Mouse (Mus musculus) limb, embryonic 14.5 days (tissue): ENCODE results near the gene Coq8a. TPM values are rescaled to one million over a fixed set of nuclear protein-coding genes. Genes with fewer than 3 reads are reported as not detected.

Experiments used
- ATAC-seq: fragments of 200-750 bp; cut with Nextera tagmentation; 2 replicates; pipeline ENCODE4 v1.8.0; 2017; ENCODE audit warnings: low read depth, moderate number of reproducible peaks, moderate TSS enrichment; ENCODE audit not compliant: low FRiP score
- DNase-seq: peaks from one replicate; pipeline ENCODE4 v3.0.0-alpha.2; 2015; ENCODE audit warnings: low spot score
- H3K27ac ChIP-seq: fragments of 300-500 bp; sonication (generic); replicated peaks from 2 replicates; pipeline ENCODE4 v1.5.1; 2014; ENCODE audit warnings: low read depth, mild to moderate bottlenecking, low read length, moderate library complexity, mixed read lengths
- H3K27me3 ChIP-seq: fragments of 300-500 bp; sonication (generic); 2 replicates; pipeline ENCODE4 v1.6.1; 2014; ENCODE audit warnings: low read length, mixed read lengths; ENCODE audit not compliant: control insufficient read depth, insufficient read depth
- H3K36me3 ChIP-seq: fragments of 300-500 bp; sonication (generic); 2 replicates; pipeline ENCODE4 v1.6.1; 2014; ENCODE audit warnings: mild to moderate bottlenecking, low read length, moderate library complexity, mixed read lengths; ENCODE audit not compliant: control insufficient read depth, insufficient read depth
- H3K4me1 ChIP-seq: fragments of 300-500 bp; sonication (generic); 2 replicates; pipeline ENCODE4 v1.6.1; 2014; ENCODE audit warnings: antibody characterized with exemption, low read length, mixed read lengths; ENCODE audit not compliant: control insufficient read depth, insufficient read depth
- H3K4me2 ChIP-seq: fragments of 300-500 bp; sonication (generic); replicated peaks from 2 replicates; pipeline ENCODE4 v1.6.1; 2014; ENCODE audit warnings: low read depth, mild to moderate bottlenecking, low read length, moderate library complexity; ENCODE audit not compliant: severe bottlenecking
- H3K4me3 ChIP-seq: fragments of 300-500 bp; sonication (generic); replicated peaks from 2 replicates; pipeline ENCODE4 v1.5.1; 2014; ENCODE audit warnings: low read length
- H3K9ac ChIP-seq: fragments of 300-500 bp; sonication (generic); 2 replicates; pipeline ENCODE4 v1.6.1; 2014; ENCODE audit warnings: mild to moderate bottlenecking, low read depth, low read length, moderate library complexity; ENCODE audit not compliant: severe bottlenecking
- H3K9me3 ChIP-seq: fragments of 300-500 bp; sonication (generic); 2 replicates; pipeline ENCODE4 v1.6.1; 2016; ENCODE audit warnings: low read length; ENCODE audit not compliant: control insufficient read depth
- POLR2A ChIP-seq: fragments of 200-500 bp; IDR thresholded peaks from 2 replicates; pipeline ENCODE4 v1.8.0; 2012; ENCODE audit warnings: inconsistent platforms, mild to moderate bottlenecking, moderate library complexity, borderline replicate concordance; ENCODE audit not compliant: insufficient read depth, insufficient read length; ENCODE audit errors: extremely low read depth
- WGBS: fragments of 180-500 bp; shearing (Covaris S2); extraction: QIAGEN DNeasy Blood & Tissue Kit; methylation state at CpG from one replicate; pipeline ENCODE4 v1.1.7; 2014; 5-methylcytosine and 5-hydroxymethylcytosine counted together
- polyA plus RNA-seq, 2 experiments: library from polyadenylated mRNA; depleted of rRNA in 1 of 2; stranded (reverse) in 1 of 2; unstranded in 1 of 2; fragments of >200 nt; fragmentation: Nextera tagmentation in 1 of 2; extraction: Ambion mirVana in 1 of 2; gene quantifications; 2 replicates each; pipeline versions ENCODE4 v1.2.1 to v1.2.3; 2012 to 2014

Coq8a gene
- polyA plus RNA-seq, 2 experiments: 6.3 to 8.1 TPM

DNA sequence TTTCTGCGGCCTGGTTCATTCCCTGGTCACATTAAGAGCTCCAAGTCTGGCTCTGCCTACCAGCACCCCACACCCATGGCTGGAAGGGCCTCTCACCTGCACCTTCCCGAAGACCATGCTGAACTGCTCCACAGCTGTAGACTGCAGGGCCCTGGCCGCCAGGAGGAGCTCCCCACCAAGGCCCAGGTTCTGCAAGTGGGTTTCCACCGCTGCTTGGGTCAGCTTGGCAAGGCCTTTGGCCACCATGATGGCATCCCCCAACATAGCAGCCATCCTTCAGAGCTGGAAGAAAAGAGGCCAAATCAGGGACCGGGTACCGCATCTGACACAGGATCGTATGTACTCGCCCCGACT is 17.5 kb downstream of the Coq8a start:
- Histone ChIP-seq H3K4me3 (no peak overlapping the region), H3K27ac (no peak overlapping the region), H3K9ac (no peak overlapping the region), H3K27me3 (no peaks in the 10 kb centered on the region), H3K4me2 (no peak overlapping the region), H3K4me1 (0 out of 2 replicates have a peak, but pooled peaks cover 3% of the 10 kb centered on the region), H3K9me3 (no peaks in the 10 kb centered on the region), H3K36me3 (no peaks in the 10 kb centered on the region)
- 90% methylated on average over 9 of the region's 9 CpGs for WGBS
- no peak for TF ChIP-seq POLR2A
- ATAC-seq (no peak), DNase-seq (no peak)

DNA sequence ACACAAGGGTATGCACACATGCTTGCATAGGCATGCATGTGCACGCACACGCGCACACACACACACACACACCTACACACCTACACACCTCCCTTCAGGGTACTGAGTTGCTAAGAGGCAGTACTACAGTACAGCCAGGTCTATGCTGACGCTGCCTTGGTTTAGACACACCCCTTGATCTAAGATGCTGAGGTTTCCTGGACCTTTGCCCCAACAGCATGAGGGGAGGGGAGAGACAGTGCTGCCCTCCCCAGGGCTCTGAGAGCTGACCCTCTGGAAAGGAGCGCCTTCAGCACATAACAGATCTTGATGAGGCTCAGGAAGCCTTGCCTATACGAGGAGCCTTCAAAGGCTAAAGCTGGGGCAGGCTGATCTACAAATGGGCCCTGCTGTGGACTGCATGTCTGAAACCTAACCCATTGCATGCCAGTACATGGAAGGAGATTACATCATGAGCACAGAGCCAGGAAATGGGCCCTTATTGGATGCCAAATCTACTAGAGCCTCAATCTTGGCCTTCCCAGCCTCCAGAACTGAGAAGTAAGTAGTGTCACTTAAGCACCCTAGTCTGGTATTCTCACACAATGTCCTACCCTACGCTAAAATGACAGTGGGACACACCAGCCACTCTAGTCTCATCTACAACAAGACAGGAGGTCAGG is 18.0 kb downstream of the Coq8a start:
- Histone ChIP-seq H3K4me3 (no peak overlapping the region), H3K27ac (no peak overlapping the region)
- DNase-seq: no peak

DNA sequence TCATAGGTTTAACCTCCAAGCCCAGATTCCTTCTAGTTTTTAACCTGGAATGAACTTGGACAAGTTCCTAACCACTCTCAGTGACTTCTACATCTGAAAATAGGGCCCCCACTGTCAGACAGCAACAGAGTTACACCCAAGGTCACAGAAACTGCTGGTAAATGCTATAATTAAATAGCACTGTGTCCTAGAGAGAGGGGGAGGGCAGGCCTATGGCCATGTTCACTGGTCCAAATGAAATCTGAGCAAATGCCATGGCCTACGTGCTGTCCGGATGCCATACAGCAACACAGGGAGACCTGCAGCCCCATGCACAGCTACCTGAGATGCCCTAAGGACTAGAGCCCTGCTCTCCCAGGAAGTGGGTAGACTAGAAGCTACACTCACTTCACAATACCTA is 19.6 kb downstream of the Coq8a start:
- Histone ChIP-seq H3K9me3 (no peaks in the 10 kb centered on the region), H3K4me1 (0 out of 2 replicates have a peak, but pooled peaks cover 1% of the 10 kb centered on the region), H3K9ac (no peak overlapping the region), H3K27ac (no peak overlapping the region), H3K4me3 (no peak overlapping the region), H3K4me2 (no peak overlapping the region), H3K36me3 (no peaks in the 10 kb centered on the region), H3K27me3 (no peaks in the 10 kb centered on the region)
- no peak for TF ChIP-seq POLR2A
- no peak for ATAC-seq
- DNase-seq: no peak
- 66% methylated on average over 2 of the region's 2 CpGs for WGBS

More for the DNA sequence above, 18.0 kb downstream of the Coq8a start:
- H3K36me3 ChIP-seq: no peaks in the 10 kb centered on the region
- H3K4me1 ChIP-seq: 0 out of 2 replicates have a peak, but pooled peaks cover 3% of the 10 kb centered on the region
- H3K9ac ChIP-seq: no peak overlapping the region
- WGBS: 86% methylated on average over 7 of the region's 7 CpGs
- no peaks in the 10 kb centered on the region for H3K27me3 ChIP-seq
- ATAC-seq: no peak
- H3K4me2 ChIP-seq: no peak overlapping the region
- no peaks in the 10 kb centered on the region for H3K9me3 ChIP-seq
- no peak for TF ChIP-seq POLR2A

DNA sequence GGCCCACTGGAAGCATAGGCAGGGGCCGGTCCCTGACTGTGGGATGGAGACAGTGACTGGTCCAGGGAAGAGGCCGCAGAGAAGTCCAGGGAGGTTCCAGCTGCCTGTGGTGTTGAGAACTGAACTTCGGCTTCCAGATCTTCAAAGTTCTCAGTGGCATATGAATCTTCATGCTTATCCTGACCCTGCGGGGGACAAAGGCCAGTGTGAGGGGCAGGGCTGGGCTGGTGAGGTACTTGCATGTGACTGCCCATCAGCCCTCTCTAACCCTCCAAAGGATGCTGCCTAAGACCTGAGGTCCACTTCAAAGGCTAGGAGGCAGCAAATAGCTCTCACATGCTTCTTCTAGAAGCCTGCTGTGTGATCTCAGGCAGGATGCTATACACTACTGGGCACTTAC is 20.3 kb downstream of the Coq8a start:
- Histone ChIP-seq H3K36me3 (no peaks in the 10 kb centered on the region), H3K27ac (no peak overlapping the region), H3K4me3 (no peak overlapping the region), H3K9me3 (no peaks in the 10 kb centered on the region), H3K27me3 (no peaks in the 10 kb centered on the region), H3K9ac (no peak overlapping the region), H3K4me1 (no peaks in the 10 kb centered on the region), H3K4me2 (no peak overlapping the region)
- no peak for TF ChIP-seq POLR2A
- WGBS: 91% methylated on average over 4 of the region's 4 CpGs
- ATAC-seq (no peak), DNase-seq (no peak)

DNA sequence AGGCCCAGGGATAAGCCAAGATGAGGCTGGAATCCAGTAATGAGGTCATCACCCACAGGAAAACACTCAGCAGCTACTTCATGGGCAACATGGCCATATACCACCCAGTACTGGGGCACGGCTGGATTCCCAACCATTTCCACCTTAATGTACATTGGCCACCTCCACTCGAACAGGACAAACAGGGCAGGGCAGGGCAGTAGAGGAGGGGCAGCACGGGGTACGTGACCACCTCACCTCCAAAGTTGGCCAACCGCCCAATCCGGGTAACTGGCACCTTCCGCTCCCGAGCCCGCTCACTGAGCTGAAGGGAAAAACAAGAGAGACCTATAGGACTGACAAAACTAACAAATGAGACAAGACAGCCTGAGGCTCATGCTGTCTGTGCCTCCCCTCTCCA is 21.1 kb downstream of the Coq8a start:
- Histone ChIP-seq H3K9me3 (no peaks in the 10 kb centered on the region), H3K27ac (no peak overlapping the region), H3K27me3 (no peaks in the 10 kb centered on the region), H3K9ac (no peak overlapping the region), H3K4me2 (no peak overlapping the region), H3K4me1 (no peaks in the 10 kb centered on the region), H3K36me3 (no peaks in the 10 kb centered on the region), H3K4me3 (no peak overlapping the region)
- ATAC-seq (no peak), DNase-seq (no peak)
- TF ChIP-seq POLR2A: no peak
- WGBS: 90% methylated on average over 9 of the region's 9 CpGs
